Mouse (Mus musculus) hindbrain, embryonic 14.5 days (tissue): ENCODE measurements at regions not wholly inside any gene's neighbourhood (a gene's known extent, or its start where the extent isn't known, plus 50 kb on each side); places are given as distances from the start of the nearest gene placed in this dataset.

Experiments
- ATAC-seq: fragments of 200-750 bp; cut with Nextera tagmentation; 2 replicates; pipeline ENCODE4 v1.8.0; 2017; ENCODE audit warnings: moderate number of reproducible peaks, mild to moderate bottlenecking, moderate TSS enrichment, moderate library complexity; ENCODE audit not compliant: low FRiP score
- DNase-seq: peaks from one replicate; pipeline ENCODE4 v3.0.0-alpha.2; 2015; ENCODE audit warnings: low spot score
- H3K27ac ChIP-seq: fragments of 300-500 bp; sonication (generic); 2 replicates; pipeline ENCODE4 v1.5.1; 2014; ENCODE audit warnings: mild to moderate bottlenecking, moderate library complexity
- H3K27me3 ChIP-seq: fragments of 300-500 bp; sonication (generic); 2 replicates; pipeline ENCODE4 v1.6.1; 2014; ENCODE audit warnings: mild to moderate bottlenecking, low read length, mixed read lengths; ENCODE audit not compliant: control insufficient read depth, insufficient read depth
- H3K36me3 ChIP-seq: fragments of 300-500 bp; sonication (generic); replicated peaks from 2 replicates; pipeline ENCODE4 v1.6.1; 2014; ENCODE audit not compliant: control insufficient read depth, insufficient read depth
- H3K4me1 ChIP-seq: fragments of 300-500 bp; sonication (generic); replicated peaks from 2 replicates; pipeline ENCODE4 v1.6.1; 2014; ENCODE audit warnings: antibody characterized with exemption, low read length, mixed read lengths; ENCODE audit not compliant: control insufficient read depth, insufficient read depth
- H3K4me2 ChIP-seq: fragments of 300-500 bp; sonication (generic); replicated peaks from 2 replicates; pipeline ENCODE4 v1.6.1; 2014; ENCODE audit warnings: mild to moderate bottlenecking, moderate library complexity
- H3K4me3 ChIP-seq: fragments of 300-500 bp; sonication (generic); replicated peaks from 2 replicates; pipeline ENCODE4 v1.5.1; 2014; ENCODE audit warnings: mild to moderate bottlenecking, low read length
- H3K9ac ChIP-seq: fragments of 300-500 bp; sonication (generic); 2 replicates; pipeline ENCODE4 v1.6.1; 2014
- H3K9me3 ChIP-seq: fragments of 300-500 bp; sonication (generic); 2 replicates; pipeline ENCODE4 v1.6.1; 2016; ENCODE audit warnings: low read length; ENCODE audit not compliant: control insufficient read depth
- WGBS: fragments of 180-500 bp; shearing (Covaris S2); extraction: QIAGEN DNeasy Blood & Tissue Kit; methylation state at CpG from one replicate; pipeline ENCODE4 v1.1.7; 2014; 5-methylcytosine and 5-hydroxymethylcytosine counted together

- Histone ChIP-seq H3K4me1 (peaks cover 4% of the 10 kb centered on the region; the same call in 1 of the 2 replicates), H3K4me2 (no peak overlapping the region), H3K27me3 (no peaks in the 10 kb centered on the region), H3K9me3 (no peaks in the 10 kb centered on the region), H3K27ac (no peak overlapping the region), H3K36me3 (no peaks in the 10 kb centered on the region), H3K9ac (no peak overlapping the region), H3K4me3 (no peak overlapping the region)
- ATAC-seq, result no peak
- WGBS, result 72% methylated on average over 7 of the region's 7 CpGs
- no peak for DNase-seq
Observed at GRCm38 (mm10) chr5:111805150-111805549, 71.4 kb downstream of the Gm26897 start.

GRCm38 (mm10) chr5:111805761-111806191, 72.1 kb downstream of the Gm26897 start:
- no peak overlapping the region for H3K4me3 ChIP-seq
- no peak for ATAC-seq
- no peaks in the 10 kb centered on the region for H3K36me3 ChIP-seq
- no peak for DNase-seq
- 50% methylated on average over 17 of the region's 17 CpGs for WGBS
- H3K27ac ChIP-seq, result no peak overlapping the region
- H3K9me3 ChIP-seq, result no peaks in the 10 kb centered on the region
- H3K4me1 ChIP-seq, result no peaks in the 10 kb centered on the region
- H3K27me3 ChIP-seq, result no peaks in the 10 kb centered on the region
- H3K9ac ChIP-seq, result no peak overlapping the region
- no peak overlapping the region for H3K4me2 ChIP-seq

- Histone ChIP-seq H3K27me3 (no peaks in the 10 kb centered on the region), H3K4me2 (no peak overlapping the region), H3K27ac (no peak overlapping the region), H3K4me3 (no peak overlapping the region), H3K9ac (no peak overlapping the region), H3K4me1 (0 out of 2 replicates have a peak, but pooled peaks cover 6% of the 10 kb centered on the region), H3K9me3 (no peaks in the 10 kb centered on the region), H3K36me3 (no peaks in the 10 kb centered on the region)
- DNase-seq, result no peak
- 40% methylated on average over 7 of the region's 7 CpGs for WGBS
- ATAC-seq, result no peak
Observed at GRCm38 (mm10) chr5:111810079-111810808, 76.5 kb downstream of the Gm26897 start.

- ATAC-seq (peak; percentile 53; the same call in 1 of the 2 replicates), DNase-seq (peak; percentile 44)
- H3K4me2 ChIP-seq, result no peak overlapping the region
- no peaks in the 10 kb centered on the region for H3K27me3 ChIP-seq
- H3K9me3 ChIP-seq, result no peaks in the 10 kb centered on the region
- 0 out of 2 replicates have a peak, but pooled peaks cover 6% of the 10 kb centered on the region for H3K4me1 ChIP-seq
- H3K9ac ChIP-seq, result no peak overlapping the region
- H3K27ac ChIP-seq, result no peak overlapping the region
- H3K4me3 ChIP-seq, result no peak overlapping the region
- 31% methylated on average over 7 of the region's 7 CpGs for WGBS
- H3K36me3 ChIP-seq, result no peaks in the 10 kb centered on the region
Observed at GRCm38 (mm10) chr5:111812581-111812980, 78.9 kb downstream of the Gm26897 start.

GRCm38 (mm10) chr5:111813090-111813753, 79.5 kb downstream of the Gm26897 start:
- H3K4me3 ChIP-seq, result no peak overlapping the region
- ATAC-seq, result no peak

GRCm38 (mm10) chr5:111814893-111815760, 81.4 kb downstream of the Gm26897 start:
- Histone ChIP-seq H3K36me3 (no peaks in the 10 kb centered on the region), H3K27me3 (no peaks in the 10 kb centered on the region), H3K4me1 (0 out of 2 replicates have a peak, but pooled peaks cover 6% of the 10 kb centered on the region), H3K9me3 (no peaks in the 10 kb centered on the region), H3K4me2 (no peak overlapping the region), H3K4me3 (no peak overlapping the region), H3K27ac (no peak overlapping the region), H3K9ac (no peak overlapping the region)
- ATAC-seq, result no peak
- WGBS, result 92% methylated on average over 20 of the region's 20 CpGs
- DNase-seq, result no peak

More at GRCm38 (mm10) chr5:111813090-111813753, 79.5 kb downstream of the Gm26897 start:
- no peak overlapping the region for H3K27ac ChIP-seq
- H3K36me3 ChIP-seq, result no peaks in the 10 kb centered on the region
- no peak overlapping the region for H3K4me2 ChIP-seq
- H3K27me3 ChIP-seq, result no peaks in the 10 kb centered on the region
- no peak for DNase-seq
- no peak overlapping the region for H3K9ac ChIP-seq
- H3K4me1 ChIP-seq, result 0 out of 2 replicates have a peak, but pooled peaks cover 6% of the 10 kb centered on the region
- 69% methylated on average over 6 of the region's 6 CpGs for WGBS
- no peaks in the 10 kb centered on the region for H3K9me3 ChIP-seq

GRCm38 (mm10) chr5:111820963-111821362, 87.2 kb downstream of the Gm26897 start:
- Histone ChIP-seq H3K36me3 (no peaks in the 10 kb centered on the region), H3K9me3 (no peaks in the 10 kb centered on the region), H3K27me3 (no peaks in the 10 kb centered on the region), H3K27ac (no peak overlapping the region), H3K4me2 (no peak overlapping the region), H3K4me1 (no peaks in the 10 kb centered on the region), H3K4me3 (no peak overlapping the region), H3K9ac (no peak overlapping the region)
- DNase-seq (no peak), ATAC-seq (no peak)
- WGBS, result 83% methylated on average over 9 of the region's 9 CpGs

- Histone ChIP-seq H3K9ac (no peak overlapping the region), H3K36me3 (no peaks in the 10 kb centered on the region), H3K9me3 (no peaks in the 10 kb centered on the region), H3K4me2 (no peak overlapping the region), H3K4me1 (no peaks in the 10 kb centered on the region), H3K4me3 (no peak overlapping the region), H3K27ac (no peak overlapping the region), H3K27me3 (no peaks in the 10 kb centered on the region)
- no peak for DNase-seq
- no peak for ATAC-seq
Observed at GRCm38 (mm10) chr5:111822882-111823281, 89.2 kb downstream of the Gm26897 start.

GRCm38 (mm10) chr5:111823420-111823819, 89.7 kb downstream of the Gm26897 start:
- H3K9me3 ChIP-seq, result no peaks in the 10 kb centered on the region
- H3K4me2 ChIP-seq, result no peak overlapping the region
- H3K9ac ChIP-seq, result no peak overlapping the region
- no peak overlapping the region for H3K4me3 ChIP-seq
- no peaks in the 10 kb centered on the region for H3K36me3 ChIP-seq
- no peak overlapping the region for H3K27ac ChIP-seq
- no peak for DNase-seq
- 51% methylated on average over 4 of the region's 4 CpGs for WGBS
- no peaks in the 10 kb centered on the region for H3K4me1 ChIP-seq
- no peaks in the 10 kb centered on the region for H3K27me3 ChIP-seq
- no peak for ATAC-seq
